Comparison of ENCODE assay signal across 22 mouse cellular contexts in the genomic region with DNA sequence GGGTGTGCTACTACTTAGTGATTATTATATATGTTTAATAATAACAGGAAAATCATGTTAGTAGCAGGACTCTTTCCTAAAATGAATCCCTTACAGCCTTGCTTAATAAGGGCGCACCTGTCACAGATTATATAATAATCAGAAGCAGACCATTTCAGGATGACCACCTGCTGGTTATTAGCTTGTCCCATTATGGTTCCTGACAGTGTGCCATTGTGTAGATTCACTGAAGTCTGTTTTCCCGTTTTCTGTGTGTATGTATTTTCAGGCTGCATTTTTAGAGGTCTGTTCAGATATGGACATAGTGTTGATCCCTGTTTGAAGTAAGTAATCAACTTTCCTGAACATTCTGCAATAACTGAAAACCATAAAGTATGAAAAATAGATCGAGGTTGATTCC.
DNase-seq lines count a peak whose midpoint lies in the region; ATAC-seq lines count a peak whose summit lies in the region.
"Had no signal": no experiment of that assay in that cellular context is flagged by ENCODE, and none has a peak within 500 bp of the region (broad histone marks: within the 10 kb centered on the region; RNA-seq: fewer than 3 reads in every experiment).

No protein-coding gene starts in this region.

- DNase-seq in cerebellum, adult 11 months, result peak; percentile 6
- no peak for DNase-seq in cerebellum, postnatal 4 days (ENCODE audit: low spot score in 2 of 2)
- peak; percentile 48 for DNase-seq in cerebellum, adult 11-12 months
- DNase-seq in cerebellum, postnatal 14 days, result peak; percentile 7 to 21
- peak; percentile 66 for DNase-seq in retina, postnatal 1 day
- DNase-seq in right cerebral cortex, adult 2 months (ENCODE audit: low spot score in 2 of 2), result no peak
- DNase-seq: adrenal gland, postnatal 10 days; gastrocnemius, postnatal 14 days; heart, postnatal 36 days; kidney, adult 18-20 months; kidney, postnatal 25 days; left cerebral cortex, postnatal 4 days; lung, adult 18-20 months; lung, postnatal 10 days; midbrain, embryonic 14.5 days; spleen, adult 18-20 months; thymus, postnatal 14 days had no signal

- ATAC-seq in CD4-positive, CD25-positive, alpha-beta regulatory T cell, adult 4 months, result no peak
- ATAC-seq: forebrain, embryonic 13.5 days; inflammation-experienced regulatory T-cells, adult 6 months; liver, embryonic 12.5 days; Patski had no signal

Comparison
In these comparisons a context has a peak if more than half of its experiments do, and no peak if none do; other contexts are left out.
1. DNase-seq: peak in cerebellum, adult 11 months (single experiment), cerebellum, adult 11-12 months (single experiment), cerebellum, postnatal 14 days (2 of 2) and retina, postnatal 1 day (single experiment); none in cerebellum, postnatal 4 days (0 of 2) and right cerebral cortex, adult 2 months (0 of 2).